Mouse (Mus musculus): ENCODE results near the gene Rad51b.

Rad51b gene

GRCm38 (mm10) chr12:79493481-79493880 lies 196.4 kb downstream of the Rad51b start:
- DNase-seq (ENCODE audit: low spot score): no peak

- DNase-seq (ENCODE audit: low spot score): no peak
Measured at GRCm38 (mm10) chr12:79498326-79498725, 201.2 kb downstream of the Rad51b start.

DNA sequence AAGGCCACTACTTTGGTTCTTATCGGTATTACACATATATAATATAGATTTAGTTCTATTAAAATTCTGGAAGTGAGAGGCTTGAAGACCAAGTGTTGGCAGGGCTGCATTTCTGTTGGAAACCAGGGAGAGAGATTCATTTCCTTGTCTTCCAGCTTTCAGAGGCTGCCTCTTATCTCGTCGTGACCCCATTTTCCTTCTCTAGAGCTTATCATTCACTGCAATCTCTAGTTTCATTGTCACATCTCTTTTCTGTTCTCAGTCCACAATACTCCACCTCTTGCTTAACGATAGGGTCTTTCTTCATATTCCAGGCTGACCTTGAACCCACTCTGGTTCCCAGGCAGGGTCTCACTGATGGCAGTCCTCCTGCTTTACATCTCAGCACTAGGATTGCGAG lies 202.7 kb downstream of the Rad51b start:
- DNase-seq (ENCODE audit: low spot score): no peak

DNA sequence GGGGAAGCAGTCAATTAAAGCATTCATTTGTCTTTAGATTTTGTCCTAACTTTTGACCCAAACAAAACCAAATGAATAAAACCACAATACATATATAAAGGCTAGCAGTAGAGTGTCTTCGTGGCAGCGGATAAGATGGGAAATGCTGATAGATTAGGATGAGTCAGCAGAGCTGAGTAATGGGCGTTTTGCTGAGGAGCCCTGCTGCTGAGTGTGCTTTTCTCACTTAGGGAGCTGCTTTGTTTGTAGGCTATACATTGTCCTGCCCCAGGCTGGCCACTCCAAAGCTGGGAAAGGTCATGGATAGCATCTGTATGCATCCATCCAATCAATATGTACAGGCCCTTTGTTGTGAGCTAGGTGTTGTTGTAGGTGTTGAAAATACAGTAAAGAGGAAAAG lies 204.8 kb downstream of the Rad51b start:
- no peak for DNase-seq (ENCODE audit: low spot score)

DNA sequence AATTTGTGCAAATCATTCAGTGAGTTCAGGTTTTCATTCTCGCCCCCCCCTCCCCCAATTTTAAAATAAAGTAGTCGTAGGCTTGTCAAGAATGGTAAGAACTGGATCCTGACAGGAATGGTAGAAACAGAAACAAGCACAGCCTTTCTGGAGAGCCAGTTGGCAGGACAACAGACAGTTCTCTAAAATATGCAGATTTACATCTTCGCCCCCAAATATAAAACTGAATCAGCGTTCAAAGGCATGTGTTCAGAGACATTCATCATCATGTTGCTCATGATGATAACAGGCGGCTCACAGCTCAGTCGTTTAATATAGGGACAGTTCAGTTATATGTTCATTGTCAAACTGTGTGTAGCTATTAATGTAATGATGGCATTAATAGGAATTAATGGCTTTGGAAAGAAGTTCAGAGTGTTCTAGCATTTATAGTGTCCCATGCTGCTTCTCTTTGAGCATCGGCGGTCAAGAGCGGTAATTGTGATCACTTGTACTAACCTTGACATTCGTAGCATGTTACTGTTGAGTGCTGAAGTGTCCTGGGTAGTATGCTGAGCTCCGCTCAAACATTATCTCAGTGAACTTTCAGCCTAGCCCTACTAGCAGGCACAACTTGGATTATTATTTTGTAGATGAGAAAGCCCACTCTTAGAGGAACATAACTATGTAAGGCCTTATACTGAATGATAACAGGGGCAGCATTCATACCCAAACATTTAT lies 205.9 kb downstream of the Rad51b start:
- DNase-seq (ENCODE audit: low spot score): no peak

DNA sequence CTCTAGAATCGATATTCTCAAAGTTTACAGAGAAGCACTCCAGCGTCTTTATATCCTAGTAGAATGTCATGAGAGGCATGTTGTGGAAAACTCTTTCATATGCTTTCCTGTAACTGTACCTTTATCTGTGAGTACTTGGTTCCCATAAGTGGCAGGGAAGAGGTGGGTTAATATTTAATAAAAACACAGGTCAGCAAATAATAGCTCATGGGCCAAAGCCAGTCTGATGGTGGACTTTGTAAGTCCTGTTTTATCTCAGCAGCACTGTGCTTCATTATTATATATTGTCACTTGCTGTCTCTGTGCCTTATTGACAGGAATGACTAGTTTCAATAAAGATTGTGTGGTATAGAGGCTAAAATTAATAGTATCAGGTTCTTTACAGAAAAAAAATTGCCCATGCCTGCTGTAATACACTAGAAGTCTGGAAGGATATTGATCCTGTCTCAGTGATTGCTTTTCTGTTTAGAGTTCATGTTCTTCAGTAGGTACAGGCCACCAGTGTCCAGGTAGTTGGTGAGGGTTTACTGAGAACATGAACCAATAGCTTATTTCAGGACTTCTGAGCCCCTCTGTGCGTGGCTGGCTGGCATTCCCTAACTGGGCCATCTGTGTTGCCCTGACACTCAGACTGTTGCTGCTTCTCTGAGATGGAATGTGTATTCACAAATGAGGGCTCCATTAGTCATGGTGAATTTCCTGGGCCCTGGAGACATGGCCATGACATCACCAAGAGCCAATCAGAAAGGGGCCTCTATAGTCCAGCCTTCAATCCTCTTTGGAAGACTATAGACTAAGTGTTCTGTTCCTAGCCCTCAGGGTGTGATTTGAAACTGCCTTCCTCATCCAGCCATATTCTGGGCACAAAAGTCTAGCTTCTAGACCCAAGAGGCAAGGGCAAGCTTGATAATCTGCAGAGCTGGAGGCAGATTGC lies 206.8 kb downstream of the Rad51b start:
- no peak for DNase-seq (ENCODE audit: low spot score)

DNA sequence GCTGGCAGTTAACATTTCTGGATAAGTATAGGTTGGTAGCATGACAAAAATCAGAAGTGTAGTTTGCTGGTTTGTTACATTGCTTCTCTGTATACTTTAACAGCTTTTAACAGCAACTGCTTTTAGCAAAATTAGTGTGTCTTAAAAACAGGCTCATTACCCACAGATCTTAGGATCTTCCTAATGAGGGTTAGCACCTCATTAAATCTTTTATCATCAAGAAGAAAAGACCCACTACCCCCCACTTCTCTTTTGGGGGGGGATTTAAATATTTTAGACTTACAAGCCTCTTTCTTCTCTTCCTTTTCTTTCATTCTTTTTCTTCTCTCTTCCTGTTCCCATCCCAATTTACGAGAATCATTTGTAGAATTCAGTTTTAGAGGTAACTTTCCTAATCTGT lies 207.6 kb downstream of the Rad51b start:
- no peak for DNase-seq (ENCODE audit: low spot score)

DNA sequence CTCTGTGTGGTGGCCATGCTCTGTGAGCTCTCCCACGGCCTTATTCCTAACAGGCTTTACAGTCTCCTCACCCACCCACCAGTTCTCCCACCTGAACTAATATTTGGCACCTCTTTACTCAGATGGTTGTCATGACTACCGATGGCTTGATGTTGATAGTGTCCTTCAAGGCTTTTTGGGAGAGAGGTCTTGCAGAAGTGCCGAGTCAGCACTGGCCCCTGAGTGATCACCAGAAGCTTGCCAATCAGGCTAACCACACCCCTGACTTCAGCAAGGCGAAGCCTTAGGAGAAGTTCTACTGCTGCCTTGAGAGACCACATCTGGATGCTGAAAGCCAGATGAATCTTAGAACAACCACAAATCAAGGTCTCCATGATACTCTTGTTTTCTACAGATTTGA lies 209.3 kb downstream of the Rad51b start:
- no peak for DNase-seq (ENCODE audit: low spot score)

DNA sequence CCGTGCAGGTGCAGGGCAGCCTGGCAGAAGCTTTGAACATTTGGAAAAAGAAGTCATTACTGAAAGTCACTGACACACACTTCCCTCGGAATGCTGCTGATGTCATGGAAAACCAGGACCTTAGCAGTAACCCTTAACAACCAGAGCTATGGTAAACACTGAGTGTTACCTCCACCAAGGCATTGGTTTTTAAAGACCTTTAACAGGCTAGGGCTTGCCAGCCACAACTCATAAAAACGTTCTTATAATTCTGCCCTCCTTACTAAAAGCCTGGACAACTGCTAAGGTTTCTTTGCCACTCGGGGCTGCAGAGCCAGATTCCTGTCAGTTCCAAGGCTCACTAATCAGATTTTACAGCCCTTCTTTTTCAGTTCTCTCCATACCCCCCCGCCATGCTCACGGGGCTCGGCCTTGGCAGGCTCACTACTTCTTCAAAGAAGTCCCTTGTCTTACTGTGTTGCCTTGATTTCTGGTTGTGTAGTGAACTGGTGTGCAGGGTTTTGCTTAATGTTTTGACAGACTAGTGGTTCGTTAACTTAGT lies 210.1 kb downstream of the Rad51b start:
- no peak for DNase-seq (ENCODE audit: low spot score)

- no peak for DNase-seq (ENCODE audit: low spot score)
Measured at GRCm38 (mm10) chr12:79511454-79512204, 214.5 kb downstream of the Rad51b start.

DNA sequence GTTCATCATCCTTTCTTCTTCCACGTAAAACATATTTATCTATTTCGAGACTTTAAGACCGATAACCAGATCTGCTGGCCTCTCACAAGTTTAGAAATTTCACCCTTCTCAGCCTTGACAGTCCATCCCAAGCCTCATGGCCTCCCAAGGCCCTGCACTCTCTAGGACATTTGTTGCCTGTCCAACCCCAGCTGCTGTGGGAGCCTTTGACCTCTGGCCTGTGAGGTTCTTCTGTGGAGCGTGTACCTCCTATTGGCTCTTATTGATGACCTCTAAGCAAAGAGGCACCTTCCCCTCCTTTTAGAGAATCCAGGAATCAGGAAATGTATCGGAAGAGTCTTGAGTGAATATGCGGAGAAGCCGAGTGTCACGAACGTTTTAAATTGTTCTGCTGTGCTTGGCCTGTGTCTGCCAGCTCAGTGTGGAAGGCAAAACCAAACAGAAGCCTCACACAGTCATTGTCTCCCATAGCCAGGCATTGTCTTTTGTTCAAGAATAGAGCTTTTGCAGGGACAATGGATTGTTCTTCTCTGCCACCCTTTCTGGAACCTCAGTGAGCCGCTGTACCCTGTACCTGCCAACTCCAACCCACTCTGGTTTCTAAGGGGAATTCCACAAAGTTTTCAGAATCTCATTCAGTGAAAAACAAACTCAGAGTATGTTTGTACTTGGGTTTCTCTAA lies 215.3 kb downstream of the Rad51b start:
- DNase-seq (ENCODE audit: low spot score): no peak

DNA sequence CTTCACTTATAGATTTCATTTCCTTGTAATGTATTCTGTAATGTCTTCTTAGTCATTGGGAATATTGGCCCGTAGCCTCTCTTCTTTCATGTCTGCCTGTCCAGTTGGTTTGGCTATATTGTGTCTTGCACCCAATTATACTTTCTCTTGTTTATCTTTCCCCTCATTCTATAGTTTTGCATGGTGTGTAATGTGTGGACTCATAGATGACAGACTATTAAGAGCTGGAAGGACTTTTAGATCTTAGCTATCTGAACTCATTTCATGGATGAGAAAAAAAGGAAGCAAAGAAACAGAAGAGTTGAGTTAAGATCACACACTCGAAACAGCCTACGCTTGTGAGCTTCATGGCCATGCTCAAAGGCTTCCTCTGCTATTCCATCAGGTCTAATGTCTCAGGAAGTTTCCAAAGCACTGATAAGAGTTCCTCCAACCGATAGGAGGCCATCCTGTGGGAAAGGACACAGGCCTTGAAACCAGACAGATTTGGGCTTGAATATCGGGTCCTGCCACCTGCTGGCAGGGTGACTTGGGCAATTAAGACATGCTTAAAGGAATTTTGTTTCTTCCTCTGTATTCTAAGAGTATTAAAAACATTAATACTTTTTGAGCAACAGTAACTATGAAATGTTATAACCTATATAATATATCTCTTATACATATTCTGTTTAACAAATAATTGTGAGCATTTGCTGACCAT lies 216.1 kb downstream of the Rad51b start:
- DNase-seq (ENCODE audit: low spot score): no peak

GRCm38 (mm10) chr12:79514680-79515079 lies 217.6 kb downstream of the Rad51b start:
- DNase-seq (ENCODE audit: low spot score): no peak

DNA sequence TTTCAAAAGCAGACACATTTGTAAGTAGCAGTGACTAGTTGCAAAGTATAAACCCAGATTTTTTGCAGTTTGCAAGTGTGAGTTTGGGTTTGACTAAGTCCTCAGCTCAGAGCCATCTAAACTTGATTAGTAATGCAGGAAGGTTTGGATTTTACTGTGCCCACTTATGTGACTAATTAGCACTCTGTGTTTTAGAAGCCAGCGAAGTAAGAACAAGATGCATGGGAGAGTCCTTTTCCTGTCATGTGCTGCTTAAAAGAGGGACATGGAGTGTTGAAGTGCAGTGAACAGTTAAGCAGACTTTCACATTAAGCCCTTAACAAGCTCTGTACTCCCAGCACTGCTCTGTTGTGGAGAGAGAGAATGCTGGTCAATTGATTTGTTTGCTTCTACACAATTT lies 225.3 kb downstream of the Rad51b start:
- DNase-seq (ENCODE audit: low spot score): no peak

DNA sequence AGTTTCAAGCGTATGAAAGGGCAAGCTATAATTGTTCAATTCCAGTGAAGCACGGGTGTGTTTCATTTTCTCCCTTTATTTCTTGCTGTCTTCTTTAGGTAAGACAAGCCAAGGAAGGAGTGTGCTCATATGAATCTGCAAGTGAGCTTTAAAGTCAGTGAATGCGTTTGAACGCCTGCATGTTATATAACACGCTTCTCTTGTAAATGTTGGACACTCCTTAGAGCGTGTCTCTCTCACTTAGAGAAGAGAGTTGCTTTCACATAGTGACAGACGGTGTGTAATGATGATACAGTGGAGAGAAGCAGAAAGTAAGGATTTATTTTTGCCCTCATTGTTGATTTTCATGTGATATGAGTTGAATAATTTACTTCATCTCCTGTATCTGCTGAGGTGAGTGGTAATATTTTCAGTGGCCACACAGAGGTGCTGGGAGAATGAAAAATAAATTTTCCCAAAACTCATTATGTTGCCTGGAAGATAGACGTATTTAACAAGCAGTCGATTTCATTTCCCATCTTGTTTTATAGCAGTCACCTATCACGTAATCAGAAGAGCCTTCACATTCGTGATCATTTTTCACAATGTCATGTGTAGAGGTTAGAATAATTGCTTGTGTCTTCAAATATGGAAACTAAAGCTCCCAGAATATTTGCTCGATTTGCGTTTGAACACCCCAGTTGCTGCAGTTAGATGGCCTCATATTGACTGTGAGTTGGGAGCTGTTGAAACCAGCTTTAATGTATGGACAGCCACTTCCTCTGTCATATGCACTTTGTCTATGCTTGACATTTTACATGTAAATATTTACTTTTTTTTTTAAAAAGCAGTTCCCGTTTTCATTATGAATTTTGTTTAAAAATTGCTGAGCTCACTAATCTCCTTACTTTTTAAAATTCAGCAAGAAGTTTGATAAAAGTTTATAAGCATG lies 228.1 kb downstream of the Rad51b start:
- DNase-seq (ENCODE audit: low spot score): no peak

DNA sequence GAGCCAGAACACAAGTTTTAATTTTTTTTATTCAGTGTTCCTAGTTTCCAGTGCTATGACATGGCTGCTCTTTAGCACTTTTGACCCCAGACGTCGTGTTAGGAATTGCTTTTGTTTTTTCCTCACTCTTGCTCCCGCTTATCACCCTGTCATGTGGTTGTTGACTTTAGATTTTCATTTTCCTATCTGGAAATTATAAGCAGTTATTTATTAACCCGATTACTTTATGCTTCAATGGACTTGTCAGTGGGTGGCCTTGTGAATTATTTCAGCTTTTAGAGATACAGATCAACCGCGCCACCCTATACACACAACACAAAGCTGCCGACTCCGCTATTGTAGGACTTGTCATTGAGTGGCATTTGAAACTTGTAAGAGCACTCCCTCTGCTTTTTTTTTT lies 228.8 kb downstream of the Rad51b start:
- DNase-seq (ENCODE audit: low spot score): no peak

DNA sequence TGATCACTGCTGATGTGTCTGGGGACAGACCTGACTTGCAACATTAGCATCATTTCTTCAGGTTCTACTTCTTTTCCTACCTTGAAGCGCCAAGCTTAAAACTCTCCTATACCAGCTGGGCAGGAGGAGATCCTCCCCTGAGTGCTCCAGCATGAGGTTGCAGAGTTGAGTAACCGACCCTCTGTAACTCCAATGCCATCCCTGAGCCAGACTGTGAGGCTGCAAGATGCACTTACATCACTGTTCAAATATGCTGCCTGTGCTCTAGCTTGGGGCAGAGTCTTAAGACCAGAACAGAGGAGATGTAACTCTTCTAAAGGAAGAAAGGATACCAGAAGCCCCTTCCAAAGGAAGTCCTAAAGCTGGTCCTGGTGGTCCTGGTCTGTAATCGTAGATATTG lies 230.1 kb downstream of the Rad51b start:
- DNase-seq (ENCODE audit: low spot score): no peak

- no peak for DNase-seq (ENCODE audit: low spot score)
Measured at GRCm38 (mm10) chr12:79530275-79530902, 233.3 kb downstream of the Rad51b start.
